Mouse (Mus musculus): ENCODE data around the gene Treh. TPM values are rescaled to one million over a fixed set of nuclear protein-coding genes. Genes with fewer than 3 reads are reported as not detected.

The Treh gene
- polyA plus RNA-seq, 1 experiment from 2014 or later, result not detected

- ATAC-seq (replicated peaks; ENCODE audit: insufficient number of reproducible peaks, low FRiP score, low TSS enrichment), result no peak
- H3K36me3 ChIP-seq (ENCODE audit: control insufficient read depth, insufficient read depth, low read length), result peaks cover 7% of the 10 kb centered on the region; the same call in 1 of the 2 replicates
- no peak overlapping the region for H3K4me2 ChIP-seq
- H3K4me1 ChIP-seq (ENCODE audit: control insufficient read depth, insufficient read depth, low read length), result no peaks in the 10 kb centered on the region; the same call in 1 of the 2 replicates
- whole genome bisulfite sequencing (ENCODE audit: insufficient replicate concordance), result 45% methylated on average over 14 of the region's 14 CpGs
- no peak overlapping the region for H3K4me3 ChIP-seq (ENCODE audit: low read depth, low read length)
- H3K27me3 ChIP-seq (ENCODE audit: control insufficient read depth, insufficient read depth, low read length), result 0 out of 2 replicates have a peak, but pooled peaks cover 2% of the 10 kb centered on the region
- no peak overlapping the region for H3K9ac ChIP-seq (ENCODE audit: low read depth, low read length)
- no peak overlapping the region for H3K27ac ChIP-seq (ENCODE audit: low read depth, low read length)
- no peaks in the 10 kb centered on the region for H3K9me3 ChIP-seq (replicated peaks; ENCODE audit: control insufficient read depth, low read length)
Observed at GRCm38 (mm10) chr9:44685346-44686330, 12.6 kb downstream of the Treh start.

DNA sequence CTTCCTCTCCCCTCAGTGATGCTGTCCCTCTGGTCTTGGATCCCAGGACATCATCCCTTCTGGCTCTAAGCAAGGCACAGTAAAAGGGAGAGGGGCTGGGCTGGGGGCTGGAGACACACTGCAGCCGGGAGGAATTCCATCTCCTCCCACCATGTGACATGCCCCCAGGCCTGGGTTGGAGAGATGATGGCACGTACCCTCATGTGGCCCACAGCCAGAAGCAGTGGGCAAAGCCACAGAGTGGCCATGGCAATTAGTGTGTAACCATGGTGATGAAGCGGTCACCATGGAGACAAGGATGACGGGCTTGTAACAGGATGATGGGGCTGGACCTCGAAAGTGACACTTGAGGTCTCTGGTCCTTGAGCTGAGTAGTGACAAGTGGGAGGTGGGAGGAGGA lies 13.6 kb downstream of the Treh start:
- no peak for ATAC-seq (replicated peaks; ENCODE audit: insufficient number of reproducible peaks, low FRiP score, low TSS enrichment)
- H3K4me2 ChIP-seq, result no peak overlapping the region
- no peaks in the 10 kb centered on the region for H3K9me3 ChIP-seq (replicated peaks; ENCODE audit: control insufficient read depth, low read length)
- H3K36me3 ChIP-seq (ENCODE audit: control insufficient read depth, insufficient read depth, low read length), result peaks cover 7% of the 10 kb centered on the region; the same call in 1 of the 2 replicates
- H3K27ac ChIP-seq (ENCODE audit: low read depth, low read length), result no peak overlapping the region
- WGBS (ENCODE audit: insufficient replicate concordance), result 73% methylated on average over 5 of the region's 5 CpGs
- H3K4me3 ChIP-seq (ENCODE audit: low read depth, low read length), result no peak overlapping the region
- peaks cover 10% of the 10 kb centered on the region for H3K4me1 ChIP-seq (ENCODE audit: control insufficient read depth, insufficient read depth, low read length)
- H3K9ac ChIP-seq (ENCODE audit: low read depth, low read length), result no peak overlapping the region
- H3K27me3 ChIP-seq (ENCODE audit: control insufficient read depth, insufficient read depth, low read length), result no peaks in the 10 kb centered on the region

- H3K4me3 ChIP-seq (ENCODE audit: low read depth, low read length), result no peak overlapping the region
- H3K9me3 ChIP-seq (replicated peaks; ENCODE audit: control insufficient read depth, low read length), result no peaks in the 10 kb centered on the region
- H3K4me1 ChIP-seq (ENCODE audit: control insufficient read depth, insufficient read depth, low read length), result peaks cover 16% of the 10 kb centered on the region
- H3K36me3 ChIP-seq (ENCODE audit: control insufficient read depth, insufficient read depth, low read length), result peaks cover 7% of the 10 kb centered on the region
- no peak overlapping the region for H3K9ac ChIP-seq (ENCODE audit: low read depth, low read length)
- no peak for ATAC-seq (replicated peaks; ENCODE audit: insufficient number of reproducible peaks, low FRiP score, low TSS enrichment)
- H3K27ac ChIP-seq (ENCODE audit: low read depth, low read length), result no peak overlapping the region
- WGBS (ENCODE audit: insufficient replicate concordance), result 61% methylated on average over 9 of the region's 9 CpGs
- no peaks in the 10 kb centered on the region for H3K27me3 ChIP-seq (ENCODE audit: control insufficient read depth, insufficient read depth, low read length)
- no peak overlapping the region for H3K4me2 ChIP-seq
Observed at GRCm38 (mm10) chr9:44688013-44688412, 15.0 kb downstream of the Treh start.

DNA sequence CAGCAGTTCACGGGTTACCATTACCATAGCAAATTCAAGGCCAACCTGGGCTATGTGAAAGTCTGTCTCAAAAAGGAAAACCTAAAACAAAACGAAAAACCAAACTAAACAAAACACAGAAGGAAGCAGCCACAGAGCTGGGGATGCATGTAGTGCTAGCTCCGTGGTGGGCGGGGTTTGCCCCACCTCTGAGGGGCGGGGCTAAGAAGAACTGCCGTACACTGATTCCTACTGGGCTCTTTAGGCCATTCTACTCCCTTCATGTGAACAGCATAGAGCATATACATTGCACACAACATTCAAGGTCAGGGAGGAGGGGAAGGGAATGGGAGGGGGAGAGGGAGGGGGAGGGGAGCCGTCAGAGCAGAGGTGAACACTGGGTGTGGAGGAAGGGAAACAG lies 17.6 kb downstream of the Treh start:
- ATAC-seq (replicated peaks; ENCODE audit: insufficient number of reproducible peaks, low FRiP score, low TSS enrichment), result no peak
- Histone ChIP-seq H3K9me3 (replicated peaks; ENCODE audit: control insufficient read depth, low read length) (no peaks in the 10 kb centered on the region), H3K27me3 (ENCODE audit: control insufficient read depth, insufficient read depth, low read length) (no peaks in the 10 kb centered on the region), H3K36me3 (ENCODE audit: control insufficient read depth, insufficient read depth, low read length) (peaks cover 22% of the 10 kb centered on the region), H3K9ac (ENCODE audit: low read depth, low read length) (no peak overlapping the region), H3K4me2 (no peak overlapping the region), H3K4me1 (ENCODE audit: control insufficient read depth, insufficient read depth, low read length) (peaks cover 16% of the 10 kb centered on the region), H3K4me3 (ENCODE audit: low read depth, low read length) (no peak overlapping the region), H3K27ac (ENCODE audit: low read depth, low read length) (no peak overlapping the region)
- WGBS (ENCODE audit: insufficient replicate concordance), result 35% methylated on average over 7 of the region's 7 CpGs

DNA sequence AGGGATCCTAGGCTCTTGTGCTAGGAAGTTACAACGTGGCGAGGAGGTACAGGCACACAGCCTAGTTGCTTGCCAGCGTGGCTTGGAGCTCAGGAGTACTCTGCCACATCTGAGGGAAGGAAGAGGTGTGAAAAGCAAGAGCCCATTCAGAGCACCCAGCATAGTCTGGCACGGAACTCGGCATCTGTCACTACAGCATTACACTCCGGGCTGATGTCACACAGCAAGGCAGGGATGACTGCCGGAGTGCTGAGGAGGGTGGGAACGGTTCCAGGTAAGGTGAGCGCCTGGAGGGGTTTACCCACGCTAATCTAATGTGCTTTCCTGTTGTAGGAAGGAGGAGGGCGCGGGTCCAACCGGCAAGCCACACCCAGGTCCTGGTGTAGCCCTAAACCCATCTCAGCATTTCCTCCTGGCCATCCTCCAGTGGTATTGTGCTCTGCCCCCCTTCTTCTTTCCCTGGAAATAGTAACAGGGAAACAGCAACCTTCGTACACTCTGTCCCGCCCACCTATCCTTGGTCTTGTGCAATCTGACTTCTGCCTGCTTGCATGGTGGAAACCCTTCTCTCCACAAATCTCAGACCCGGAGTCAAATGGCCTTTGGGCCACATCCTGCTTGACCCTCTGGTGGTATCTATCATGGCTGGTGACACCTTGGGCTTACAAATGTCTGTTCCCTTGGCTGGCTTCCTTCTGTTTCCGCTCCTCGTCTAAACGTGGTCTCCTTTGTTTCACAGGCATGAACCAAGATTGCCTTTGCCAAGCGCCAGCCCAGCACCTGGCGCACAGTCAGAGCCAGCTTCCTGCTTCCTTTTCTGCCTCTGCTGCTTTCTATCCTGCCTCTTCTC lies 18.9 kb downstream of the Treh start:
- Histone ChIP-seq H3K36me3 (ENCODE audit: control insufficient read depth, insufficient read depth, low read length) (peaks cover 26% of the 10 kb centered on the region), H3K9me3 (replicated peaks; ENCODE audit: control insufficient read depth, low read length) (no peaks in the 10 kb centered on the region), H3K9ac (ENCODE audit: low read depth, low read length) (0 out of 2 replicates have a peak overlapping the region, but pooled peaks have one; percentile 28), H3K4me1 (ENCODE audit: control insufficient read depth, insufficient read depth, low read length) (peaks cover 16% of the 10 kb centered on the region), H3K27me3 (ENCODE audit: control insufficient read depth, insufficient read depth, low read length) (no peaks in the 10 kb centered on the region), H3K4me3 (ENCODE audit: low read depth, low read length) (no peak overlapping the region), H3K4me2 (no peak overlapping the region), H3K27ac (ENCODE audit: low read depth, low read length) (peak overlapping the region; percentile 46)
- no peak for ATAC-seq (replicated peaks; ENCODE audit: insufficient number of reproducible peaks, low FRiP score, low TSS enrichment)
- 63% methylated on average over 21 of the region's 21 CpGs for WGBS (ENCODE audit: insufficient replicate concordance)

DNA sequence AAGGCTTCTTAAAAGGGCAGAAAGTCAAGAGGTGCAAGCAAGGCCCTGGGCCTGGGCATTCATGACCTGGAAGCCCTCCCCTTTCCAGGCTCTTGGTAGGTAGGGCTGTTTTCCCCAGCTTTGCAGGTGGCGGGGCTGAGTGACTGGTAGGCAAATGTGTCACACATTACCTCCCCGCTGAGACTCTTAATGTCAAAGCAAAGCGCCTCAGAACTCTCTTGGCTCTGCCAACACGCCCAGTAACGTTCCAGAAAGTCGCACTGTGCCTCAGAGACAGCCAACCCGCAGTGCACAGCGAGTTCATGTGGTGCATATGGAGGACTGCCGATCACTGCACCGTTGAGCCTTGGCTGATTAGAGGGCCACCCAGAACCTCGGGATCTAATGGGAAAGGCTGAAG lies 20.0 kb downstream of the Treh start:
- H3K4me2 ChIP-seq, result no peak overlapping the region
- no peak overlapping the region for H3K4me3 ChIP-seq (ENCODE audit: low read depth, low read length)
- no peak overlapping the region for H3K27ac ChIP-seq (ENCODE audit: low read depth, low read length)
- H3K9ac ChIP-seq (ENCODE audit: low read depth, low read length), result no peak overlapping the region
- peaks cover 23% of the 10 kb centered on the region for H3K36me3 ChIP-seq (ENCODE audit: control insufficient read depth, insufficient read depth, low read length)
- ATAC-seq (replicated peaks; ENCODE audit: insufficient number of reproducible peaks, low FRiP score, low TSS enrichment), result no peak
- H3K27me3 ChIP-seq (ENCODE audit: control insufficient read depth, insufficient read depth, low read length), result no peaks in the 10 kb centered on the region
- 81% methylated on average over 11 of the region's 11 CpGs for WGBS (ENCODE audit: insufficient replicate concordance)
- peaks cover 16% of the 10 kb centered on the region for H3K4me1 ChIP-seq (ENCODE audit: control insufficient read depth, insufficient read depth, low read length)
- no peaks in the 10 kb centered on the region for H3K9me3 ChIP-seq (replicated peaks; ENCODE audit: control insufficient read depth, low read length)

DNA sequence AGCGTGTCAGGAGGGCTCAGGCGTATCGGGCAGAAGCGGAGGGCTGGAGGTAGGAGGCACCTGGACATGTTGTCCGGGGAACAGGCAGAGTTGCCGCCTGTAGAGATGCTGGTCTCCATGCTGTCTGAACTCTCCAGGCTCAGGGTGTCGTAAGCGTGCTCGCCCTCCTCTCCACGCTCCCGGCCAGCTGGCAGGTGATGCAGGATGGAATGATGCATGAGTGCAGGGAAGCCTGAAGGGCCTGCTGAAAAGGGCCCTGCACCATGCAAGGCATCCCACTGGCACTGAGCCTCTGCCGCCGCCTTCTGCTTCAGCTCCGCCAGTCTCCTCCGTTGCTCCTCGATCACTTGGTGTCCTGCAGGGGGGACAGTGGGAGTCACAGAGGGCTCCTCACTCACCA lies 24.8 kb downstream of the Treh start:
- H3K36me3 ChIP-seq (ENCODE audit: control insufficient read depth, insufficient read depth, low read length), result peaks cover 42% of the 10 kb centered on the region
- H3K9ac ChIP-seq (ENCODE audit: low read depth, low read length), result no peak overlapping the region
- 90% methylated on average over 16 of the region's 16 CpGs for WGBS (ENCODE audit: insufficient replicate concordance)

GRCm38 (mm10) chr9:44699196-44699595 lies 26.2 kb downstream of the Treh start:
- no peaks in the 10 kb centered on the region for H3K27me3 ChIP-seq (ENCODE audit: control insufficient read depth, insufficient read depth, low read length)
- H3K4me2 ChIP-seq, result no peak overlapping the region
- H3K4me3 ChIP-seq (ENCODE audit: low read depth, low read length), result no peak overlapping the region
- 79% methylated on average over 10 of the region's 10 CpGs for WGBS (ENCODE audit: insufficient replicate concordance)
- no peaks in the 10 kb centered on the region for H3K4me1 ChIP-seq (ENCODE audit: control insufficient read depth, insufficient read depth, low read length)
- H3K27ac ChIP-seq (ENCODE audit: low read depth, low read length), result no peak overlapping the region
- peaks cover 30% of the 10 kb centered on the region for H3K36me3 ChIP-seq (ENCODE audit: control insufficient read depth, insufficient read depth, low read length)
- no peak overlapping the region for H3K9ac ChIP-seq (ENCODE audit: low read depth, low read length)
- ATAC-seq (replicated peaks; ENCODE audit: insufficient number of reproducible peaks, low FRiP score, low TSS enrichment), result no peak
- no peaks in the 10 kb centered on the region for H3K9me3 ChIP-seq (replicated peaks; ENCODE audit: control insufficient read depth, low read length)

More for the DNA sequence above, 24.8 kb downstream of the Treh start:
- no peak overlapping the region for H3K4me2 ChIP-seq
- H3K4me3 ChIP-seq (ENCODE audit: low read depth, low read length), result no peak overlapping the region
- no peaks in the 10 kb centered on the region for H3K9me3 ChIP-seq (replicated peaks; ENCODE audit: control insufficient read depth, low read length)
- H3K4me1 ChIP-seq (ENCODE audit: control insufficient read depth, insufficient read depth, low read length), result no peaks in the 10 kb centered on the region
- no peak overlapping the region for H3K27ac ChIP-seq (ENCODE audit: low read depth, low read length)
- no peaks in the 10 kb centered on the region for H3K27me3 ChIP-seq (ENCODE audit: control insufficient read depth, insufficient read depth, low read length)
- ATAC-seq (replicated peaks; ENCODE audit: insufficient number of reproducible peaks, low FRiP score, low TSS enrichment), result no peak

All from heart, embryonic 11.5 days (tissue).